Mouse (Mus musculus): Measurements from ENCODE around the gene Msln. TPM values are rescaled to one million over a fixed set of nuclear protein-coding genes. Genes with fewer than 3 reads are reported as not detected.

Msln gene
- polyA plus RNA-seq, 1 experiment from 2014 or later = 38.7 TPM

DNA sequence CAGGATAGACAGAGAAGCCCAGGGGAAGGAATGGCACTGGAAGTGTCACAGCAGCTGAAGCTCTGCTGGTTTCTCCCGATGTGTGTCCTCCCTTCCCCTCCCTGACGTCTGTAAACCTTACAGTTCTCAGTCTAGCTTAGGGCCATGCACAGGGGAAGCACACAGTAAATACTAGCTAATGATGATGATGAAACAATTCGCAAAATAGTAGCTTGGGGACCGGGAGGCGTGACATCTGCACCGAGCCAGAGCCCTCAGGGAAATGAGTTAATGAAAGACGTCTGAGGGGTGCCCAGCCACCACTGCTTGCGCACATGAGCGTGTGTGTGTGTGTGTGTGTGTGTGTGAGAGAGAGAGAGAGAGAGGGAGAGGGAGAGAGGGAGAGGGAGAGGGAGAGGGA is 15.2 kb upstream of the Msln start:
- peaks cover 6% of the 10 kb centered on the region for H3K4me1 ChIP-seq (replicated peaks)
- H3K27ac ChIP-seq = no peak overlapping the region
- 49% methylated on average over 9 of the region's 9 CpGs for WGBS
- no peak overlapping the region for H3K9ac ChIP-seq
- no peak overlapping the region for H3K4me2 ChIP-seq
- no peak overlapping the region for H3K4me3 ChIP-seq
- peaks cover 16% of the 10 kb centered on the region for H3K27me3 ChIP-seq
- H3K9me3 ChIP-seq (replicated peaks) = no peaks in the 10 kb centered on the region
- no peak for ATAC-seq (replicated peaks; ENCODE audit: insufficient number of reproducible peaks, insufficient read depth, low FRiP score, low read depth)
- no peaks in the 10 kb centered on the region for H3K36me3 ChIP-seq

DNA sequence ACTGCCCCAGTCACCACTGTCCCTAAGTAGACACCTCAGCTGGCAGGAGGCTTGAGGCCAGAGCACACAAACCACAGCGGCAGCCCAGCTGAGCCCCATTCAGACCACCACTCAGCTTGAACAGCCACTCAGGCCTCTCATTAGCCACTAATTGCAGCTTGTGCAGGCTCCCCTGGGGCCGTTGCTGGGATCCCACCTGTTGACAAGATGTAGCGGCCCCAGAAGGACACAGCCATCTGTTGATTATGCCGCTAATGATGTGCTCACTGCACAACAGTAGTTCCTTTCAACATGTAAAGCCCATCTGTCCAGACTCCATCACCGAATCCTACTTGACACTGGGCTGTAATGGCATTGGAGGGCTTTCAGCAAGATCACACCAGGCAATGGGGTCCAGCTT is 11.7 kb upstream of the Msln start:
- Histone ChIP-seq H3K36me3 (no peaks in the 10 kb centered on the region), H3K9ac (no peak overlapping the region), H3K27me3 (peaks cover 15% of the 10 kb centered on the region), H3K9me3 (replicated peaks) (no peaks in the 10 kb centered on the region), H3K4me2 (no peak overlapping the region), H3K27ac (no peak overlapping the region), H3K4me3 (no peak overlapping the region), H3K4me1 (replicated peaks) (no peaks in the 10 kb centered on the region)
- WGBS = 65% methylated on average over 5 of the region's 5 CpGs
- no peak for ATAC-seq (replicated peaks; ENCODE audit: insufficient number of reproducible peaks, insufficient read depth, low FRiP score, low read depth)

DNA sequence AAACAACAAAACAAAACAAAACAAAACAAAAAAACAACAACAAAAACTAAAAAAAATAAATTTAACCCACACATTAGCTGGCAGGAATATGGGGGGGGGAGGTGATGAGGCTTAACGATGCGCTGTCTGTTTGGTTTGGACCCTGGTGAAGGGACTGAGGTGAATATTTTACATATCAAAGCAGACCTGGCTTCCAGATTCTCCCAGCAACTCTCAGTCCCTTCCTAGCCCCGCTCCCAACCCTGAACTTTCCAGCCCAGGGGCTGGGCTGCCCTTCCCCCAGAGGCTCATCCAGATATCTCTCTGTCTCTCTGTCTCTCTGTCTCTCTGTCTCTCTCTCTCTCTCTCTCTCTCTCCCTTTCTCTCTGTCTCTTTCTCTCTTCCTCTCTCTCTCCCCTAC is 8.4 kb upstream of the Msln start:
- no peak overlapping the region for H3K4me3 ChIP-seq
- 29% methylated on average over 3 of the region's 3 CpGs for WGBS
- ATAC-seq (replicated peaks; ENCODE audit: insufficient number of reproducible peaks, insufficient read depth, low FRiP score, low read depth) = no peak

DNA sequence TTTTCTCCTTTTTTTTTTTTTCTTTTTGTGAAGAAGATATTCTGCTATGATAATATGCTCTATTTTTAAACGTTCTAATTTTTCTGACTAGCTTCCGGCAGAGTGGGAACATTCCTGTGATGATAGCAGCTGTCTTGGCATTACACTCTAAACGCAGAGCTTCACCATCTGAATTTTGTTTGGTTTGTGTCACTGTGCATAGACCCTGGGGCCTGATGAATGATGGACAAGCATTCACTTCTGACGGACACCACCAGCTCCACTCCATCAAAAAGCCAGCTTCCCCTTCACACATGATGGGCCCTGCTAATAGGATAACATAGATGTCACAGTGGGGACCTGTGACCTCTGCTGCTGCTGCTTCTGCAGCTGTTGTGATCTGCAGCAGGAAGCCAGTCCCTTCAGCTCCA is 7.4 kb upstream of the Msln start:
- Histone ChIP-seq H3K9ac (no peak overlapping the region; the same call in 1 of the 2 replicates), H3K4me2 (no peak overlapping the region), H3K4me1 (replicated peaks) (peaks cover 3% of the 10 kb centered on the region; the same call in 1 of the 2 replicates), H3K4me3 (no peak overlapping the region), H3K27me3 (0 out of 2 replicates have a peak, but pooled peaks cover 5% of the 10 kb centered on the region), H3K36me3 (no peaks in the 10 kb centered on the region), H3K27ac (no peak overlapping the region), H3K9me3 (replicated peaks) (no peaks in the 10 kb centered on the region)
- WGBS = 23% methylated on average over 4 of the region's 4 CpGs
- no peak for ATAC-seq (replicated peaks; ENCODE audit: insufficient number of reproducible peaks, insufficient read depth, low FRiP score, low read depth)

More for the DNA sequence above, 8.4 kb upstream of the Msln start:
- H3K36me3 ChIP-seq = no peaks in the 10 kb centered on the region
- H3K9ac ChIP-seq = no peak overlapping the region
- H3K4me2 ChIP-seq = no peak overlapping the region
- H3K27me3 ChIP-seq = 0 out of 2 replicates have a peak, but pooled peaks cover 6% of the 10 kb centered on the region
- H3K4me1 ChIP-seq (replicated peaks) = no peaks in the 10 kb centered on the region
- no peaks in the 10 kb centered on the region for H3K9me3 ChIP-seq (replicated peaks)
- no peak overlapping the region for H3K27ac ChIP-seq

DNA sequence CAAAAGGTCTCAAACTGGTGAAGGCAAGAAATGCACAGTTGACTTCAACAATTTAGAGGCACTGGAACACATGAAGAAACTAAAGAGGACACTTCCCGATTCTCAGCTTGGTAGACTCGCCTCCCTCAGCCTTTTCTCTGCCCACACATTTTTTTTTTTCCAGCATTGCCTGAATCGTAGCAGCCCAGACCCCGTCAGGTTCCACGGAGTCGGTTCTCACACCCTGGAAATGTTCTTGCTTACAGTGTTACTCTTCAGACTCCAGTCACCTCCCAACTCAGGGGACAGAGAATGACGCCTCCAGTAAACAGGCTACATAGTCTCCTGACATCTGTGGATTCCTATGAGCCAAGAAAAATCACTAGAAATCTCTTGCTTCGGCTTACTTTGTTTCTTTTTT is 6.0 kb upstream of the Msln start:
- H3K27me3 ChIP-seq = 0 out of 2 replicates have a peak, but pooled peaks cover 5% of the 10 kb centered on the region
- no peak overlapping the region for H3K27ac ChIP-seq
- no peak overlapping the region for H3K4me3 ChIP-seq
- peaks cover 3% of the 10 kb centered on the region; the same call in 1 of the 2 replicates for H3K4me1 ChIP-seq (replicated peaks)
- H3K9ac ChIP-seq = no peak overlapping the region
- H3K36me3 ChIP-seq = no peaks in the 10 kb centered on the region
- H3K9me3 ChIP-seq (replicated peaks) = no peaks in the 10 kb centered on the region
- no peak overlapping the region for H3K4me2 ChIP-seq
- ATAC-seq (replicated peaks; ENCODE audit: insufficient number of reproducible peaks, insufficient read depth, low FRiP score, low read depth) = no peak
- WGBS = 65% methylated on average over 8 of the region's 8 CpGs

DNA sequence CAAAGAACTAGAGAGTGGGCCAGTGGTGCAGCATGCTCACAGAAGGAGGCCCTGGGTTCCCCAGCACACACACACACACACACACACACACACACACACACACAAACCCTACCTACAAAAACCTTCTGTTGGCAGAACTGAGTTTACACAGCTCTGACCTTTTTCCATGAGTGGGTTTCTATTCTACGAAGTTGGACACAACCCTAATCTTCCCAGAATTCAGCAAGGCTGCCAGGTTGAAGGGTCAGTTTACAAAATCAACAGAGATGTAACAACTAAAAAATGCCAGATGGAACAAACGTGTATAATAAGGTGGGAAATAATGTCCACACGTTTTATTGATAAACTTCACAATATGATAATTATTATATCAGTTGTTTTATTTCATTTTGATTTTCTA is 3.5 kb upstream of the Msln start:
- Histone ChIP-seq H3K4me2 (no peak overlapping the region), H3K27me3 (0 out of 2 replicates have a peak, but pooled peaks cover 5% of the 10 kb centered on the region), H3K4me3 (no peak overlapping the region), H3K9ac (no peak overlapping the region), H3K9me3 (replicated peaks) (no peaks in the 10 kb centered on the region), H3K27ac (no peak overlapping the region), H3K4me1 (replicated peaks) (peaks cover 3% of the 10 kb centered on the region; the same call in 1 of the 2 replicates), H3K36me3 (no peaks in the 10 kb centered on the region)
- ATAC-seq (replicated peaks; ENCODE audit: insufficient number of reproducible peaks, insufficient read depth, low FRiP score, low read depth) = no peak
- WGBS = 46% methylated on average over 3 of the region's 3 CpGs

DNA sequence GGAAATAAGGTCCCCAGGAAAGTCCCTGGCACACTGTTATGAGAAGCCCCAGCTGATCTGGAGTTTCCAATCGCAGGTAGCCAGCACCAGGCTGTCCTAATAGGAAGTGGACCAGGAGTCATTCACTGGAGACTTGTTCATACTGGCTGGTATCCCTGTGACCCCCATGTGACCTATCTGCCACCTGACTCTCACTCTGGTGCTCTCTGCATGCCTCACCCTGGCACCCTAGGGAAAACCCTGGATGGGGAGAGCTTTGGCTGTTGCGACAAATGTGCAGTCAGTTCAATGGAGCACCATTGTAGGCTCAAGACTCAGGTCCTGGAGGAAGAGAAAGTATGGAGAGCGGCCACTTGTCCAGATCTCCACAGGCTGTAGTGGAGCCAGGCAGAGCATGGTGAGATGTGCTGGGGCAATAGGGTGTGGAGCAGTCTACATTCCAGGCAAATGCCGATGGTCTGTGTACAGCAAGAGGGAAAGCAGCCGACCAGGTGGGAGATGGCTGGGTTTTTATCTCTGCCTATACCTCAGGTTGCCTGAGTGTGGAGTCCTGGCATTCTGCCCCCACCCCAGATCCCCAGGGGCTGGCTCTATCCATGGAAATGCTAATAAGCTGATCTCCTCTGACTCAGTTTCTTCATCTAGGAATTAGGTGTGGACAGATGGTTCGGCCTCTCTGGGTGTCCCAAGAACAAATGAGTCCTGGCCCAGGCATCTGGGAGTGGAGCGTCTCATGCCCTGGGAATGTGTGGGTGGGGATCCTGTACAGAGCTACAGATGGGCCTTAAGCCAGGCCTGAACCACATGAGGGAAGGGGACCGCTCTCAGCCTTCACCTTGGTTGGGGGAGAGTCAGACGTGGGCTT is 2.4 kb upstream of the Msln start:
- 0 out of 2 replicates have a peak, but pooled peaks cover 5% of the 10 kb centered on the region for H3K27me3 ChIP-seq
- peaks cover 4% of the 10 kb centered on the region for H3K4me1 ChIP-seq (replicated peaks)
- 64% methylated on average over 9 of the region's 9 CpGs for WGBS
- H3K9me3 ChIP-seq (replicated peaks) = no peaks in the 10 kb centered on the region
- no peak overlapping the region for H3K4me3 ChIP-seq
- H3K36me3 ChIP-seq = no peaks in the 10 kb centered on the region
- 0 out of 2 replicates have a peak overlapping the region, but pooled peaks have one; percentile 12 for H3K27ac ChIP-seq
- 0 out of 2 replicates have a peak, but pooled peaks have one; percentile 37 for ATAC-seq (replicated peaks; ENCODE audit: insufficient number of reproducible peaks, insufficient read depth, low FRiP score, low read depth)
- H3K4me2 ChIP-seq = no peak overlapping the region
- no peak overlapping the region for H3K9ac ChIP-seq

DNA sequence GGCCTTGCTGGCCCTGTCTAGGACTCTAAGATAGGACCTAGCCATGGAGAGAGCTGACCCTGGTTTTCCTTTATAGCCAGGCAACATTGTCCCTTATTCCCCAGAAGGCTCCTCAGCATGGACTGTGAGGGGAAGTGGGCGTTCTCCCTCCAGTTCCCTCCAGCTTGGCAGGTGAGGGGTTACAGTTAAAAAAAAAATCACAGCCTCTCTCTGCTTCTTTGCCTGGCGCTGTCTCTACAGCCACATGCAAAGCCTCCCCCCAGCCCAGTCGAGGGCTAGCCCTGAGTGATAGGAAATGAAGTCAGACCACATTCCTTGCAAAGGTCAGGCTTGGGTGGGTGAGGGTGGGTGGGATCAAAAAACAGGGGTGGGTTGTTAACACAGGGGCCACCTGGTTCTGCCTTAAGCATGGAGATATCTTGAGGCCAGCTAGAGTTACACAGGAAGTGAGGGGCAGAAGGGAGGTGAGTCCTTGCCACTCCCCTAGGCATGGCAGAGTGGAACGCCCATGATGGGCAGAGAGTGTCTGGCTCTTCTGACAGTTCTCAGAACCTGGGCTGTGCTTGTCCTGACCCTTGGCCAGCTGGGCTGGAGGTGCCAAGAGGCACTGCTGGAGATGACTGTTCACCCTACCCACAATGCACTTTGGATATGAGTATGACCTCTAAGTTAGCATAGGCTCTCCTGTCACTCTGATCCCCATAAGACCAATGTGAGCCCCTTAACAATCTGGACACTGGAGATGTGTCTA is 1.6 kb upstream of the Msln start:
- ATAC-seq (replicated peaks; ENCODE audit: insufficient number of reproducible peaks, insufficient read depth, low FRiP score, low read depth) = no peak
- H3K9ac ChIP-seq = no peak overlapping the region

DNA sequence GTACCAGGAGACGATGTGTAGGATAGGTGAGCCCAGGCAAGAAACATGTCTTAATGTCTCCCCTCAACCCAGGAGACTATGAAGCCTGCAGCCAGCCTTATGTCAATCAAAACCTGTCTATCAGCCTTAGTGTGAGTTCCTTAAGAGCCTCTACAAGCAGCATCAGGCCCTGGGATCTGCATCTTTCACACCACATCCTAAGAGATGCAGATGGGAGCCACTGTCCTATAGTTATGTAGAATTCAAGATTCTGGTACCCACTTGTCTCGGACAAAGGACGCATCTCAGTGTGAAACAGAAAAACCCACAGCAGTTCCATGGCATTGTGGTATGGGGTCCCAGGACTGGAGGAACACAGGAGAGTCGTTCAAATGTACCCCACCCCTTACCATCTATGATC is 908 bp upstream of the Msln start:
- H3K9ac ChIP-seq = no peak overlapping the region
- 0 out of 2 replicates have a peak, but pooled peaks cover 8% of the 10 kb centered on the region for H3K27me3 ChIP-seq
- H3K4me2 ChIP-seq = no peak overlapping the region
- no peak overlapping the region for H3K27ac ChIP-seq
- H3K36me3 ChIP-seq = no peaks in the 10 kb centered on the region
- no peaks in the 10 kb centered on the region for H3K9me3 ChIP-seq (replicated peaks)
- ATAC-seq (replicated peaks; ENCODE audit: insufficient number of reproducible peaks, insufficient read depth, low FRiP score, low read depth) = no peak
- 70% methylated on average over 4 of the region's 4 CpGs for WGBS
- peaks cover 10% of the 10 kb centered on the region for H3K4me1 ChIP-seq (replicated peaks)
- no peak overlapping the region for H3K4me3 ChIP-seq

More for the DNA sequence above, 1.6 kb upstream of the Msln start:
- H3K9me3 ChIP-seq (replicated peaks) = no peaks in the 10 kb centered on the region
- H3K4me1 ChIP-seq (replicated peaks) = peaks cover 10% of the 10 kb centered on the region
- WGBS = 30% methylated on average over 4 of the region's 4 CpGs
- no peak overlapping the region for H3K4me3 ChIP-seq
- 0 out of 2 replicates have a peak, but pooled peaks cover 8% of the 10 kb centered on the region for H3K27me3 ChIP-seq
- H3K27ac ChIP-seq = no peak overlapping the region
- H3K4me2 ChIP-seq = no peak overlapping the region
- H3K36me3 ChIP-seq = no peaks in the 10 kb centered on the region

DNA sequence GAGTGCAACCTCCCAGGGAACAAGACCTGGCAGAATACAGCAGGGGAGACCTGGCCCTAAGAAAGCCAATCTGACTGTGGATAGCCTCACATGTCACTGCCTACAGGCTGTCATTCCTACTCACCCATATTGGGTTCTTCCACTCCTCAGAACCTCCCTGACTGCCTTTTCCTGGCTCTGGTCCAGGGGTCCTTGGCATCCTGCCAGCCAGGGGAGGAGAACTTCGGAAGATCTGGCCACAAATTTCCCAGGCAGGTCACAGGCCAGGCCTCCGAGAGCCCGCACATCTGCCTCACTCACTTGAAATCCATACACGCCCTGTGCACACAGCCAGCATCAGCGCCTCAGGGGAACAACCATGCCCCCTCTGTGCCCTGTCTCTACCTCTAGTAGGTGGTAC is 2.7 kb downstream of the Msln start:
- Histone ChIP-seq H3K27me3 (0 out of 2 replicates have a peak, but pooled peaks cover 3% of the 10 kb centered on the region), H3K27ac (no peak overlapping the region)
- no peak for ATAC-seq (replicated peaks; ENCODE audit: insufficient number of reproducible peaks, insufficient read depth, low FRiP score, low read depth)

DNA sequence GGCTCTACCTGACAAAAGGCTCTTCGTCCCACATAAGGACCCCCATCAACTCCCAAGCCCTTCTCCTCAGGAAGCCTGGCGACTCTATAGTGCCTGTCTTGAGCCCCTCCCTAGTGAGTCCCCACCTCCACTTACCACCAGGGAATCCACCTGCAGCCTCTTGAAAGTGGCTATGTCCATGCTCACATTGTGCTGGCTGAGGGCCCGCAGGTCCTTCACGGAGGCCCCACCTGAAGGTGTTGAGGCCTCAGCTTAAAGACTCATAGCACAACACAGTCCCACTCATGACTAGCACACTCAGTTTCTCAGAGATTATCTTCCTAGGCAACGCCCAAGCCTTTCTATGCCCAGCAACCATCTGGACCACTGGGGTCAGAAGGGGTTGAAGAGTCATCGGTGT is 4.9 kb downstream of the Msln start:
- H3K9ac ChIP-seq = no peak overlapping the region
- H3K4me1 ChIP-seq (replicated peaks) = peaks cover 8% of the 10 kb centered on the region
- no peak overlapping the region for H3K27ac ChIP-seq
- H3K27me3 ChIP-seq = peaks cover 8% of the 10 kb centered on the region
- WGBS = 89% methylated on average over 6 of the region's 6 CpGs
- H3K4me3 ChIP-seq = no peak overlapping the region
- no peak overlapping the region for H3K4me2 ChIP-seq
- ATAC-seq (replicated peaks; ENCODE audit: insufficient number of reproducible peaks, insufficient read depth, low FRiP score, low read depth) = no peak
- no peaks in the 10 kb centered on the region for H3K36me3 ChIP-seq
- H3K9me3 ChIP-seq (replicated peaks) = no peaks in the 10 kb centered on the region

More for the DNA sequence above, 2.7 kb downstream of the Msln start:
- H3K36me3 ChIP-seq = no peaks in the 10 kb centered on the region
- H3K4me2 ChIP-seq = no peak overlapping the region
- no peaks in the 10 kb centered on the region for H3K9me3 ChIP-seq (replicated peaks)
- 18% methylated on average over 5 of the region's 5 CpGs for WGBS
- peaks cover 8% of the 10 kb centered on the region for H3K4me1 ChIP-seq (replicated peaks)
- no peak overlapping the region for H3K4me3 ChIP-seq
- H3K9ac ChIP-seq = no peak overlapping the region
